Mouse (Mus musculus) yolk sac, embryonic 10.5 days (tissue): Measurements from ENCODE around the gene Cep131.
A peak's percentile ranks its signal among the peaks of the same experiment; 100 is the strongest.

ENCODE experiments used
- DNase-seq: peaks from one replicate; pipeline ENCODE4 v3.0.0-alpha.2; 2017; ENCODE audit warnings: low spot score

Gene Cep131

DNA sequence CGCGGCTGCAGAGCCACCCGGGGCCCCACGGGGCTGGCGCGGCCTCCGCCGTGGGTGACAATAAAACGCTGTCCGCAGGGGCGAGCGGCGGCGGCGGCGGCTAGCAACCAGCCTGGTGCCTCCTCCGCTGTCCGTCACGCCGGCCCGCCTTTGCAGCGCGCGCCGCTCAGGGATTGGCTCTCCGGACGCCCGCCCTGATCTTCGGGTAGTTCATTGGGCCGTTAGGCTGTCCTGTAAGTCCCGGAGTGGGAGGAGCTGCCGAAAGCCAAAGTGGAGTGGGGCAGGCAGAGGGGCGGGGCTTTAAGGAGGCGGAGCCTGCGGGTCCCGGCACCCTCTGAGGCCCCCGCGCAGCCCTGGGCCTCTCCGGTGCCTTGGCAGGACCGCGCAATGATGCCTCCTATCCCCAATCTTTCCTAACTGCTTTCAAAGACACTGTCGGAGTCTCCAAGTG, at the start of gene Cep131:
Gene Cep131, minus strand, starts transcription at position 126 of the 451 bp plus-strand sequence.
- peak; percentile 97 for DNase-seq

DNA sequence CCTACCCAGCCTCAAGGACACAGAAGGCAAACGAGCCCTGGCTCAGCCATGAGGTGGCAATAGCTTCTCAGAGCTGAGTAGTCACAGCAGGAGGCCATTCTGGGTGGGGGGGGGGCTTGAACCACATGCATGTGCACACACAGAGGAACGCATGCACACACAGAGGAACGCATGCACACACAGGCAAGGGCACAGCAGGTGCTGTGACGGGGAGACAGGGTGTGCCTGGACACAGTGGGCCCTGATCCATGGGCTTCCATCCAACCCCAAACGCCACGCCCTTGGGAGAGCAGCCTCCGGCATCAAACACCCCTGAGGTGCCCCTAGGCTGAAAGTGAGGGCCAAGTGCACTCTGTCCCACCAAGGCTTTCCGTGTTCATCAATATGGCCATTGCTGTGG, 49.6 kb upstream of the Cep131 start:
- no peak for DNase-seq

DNA sequence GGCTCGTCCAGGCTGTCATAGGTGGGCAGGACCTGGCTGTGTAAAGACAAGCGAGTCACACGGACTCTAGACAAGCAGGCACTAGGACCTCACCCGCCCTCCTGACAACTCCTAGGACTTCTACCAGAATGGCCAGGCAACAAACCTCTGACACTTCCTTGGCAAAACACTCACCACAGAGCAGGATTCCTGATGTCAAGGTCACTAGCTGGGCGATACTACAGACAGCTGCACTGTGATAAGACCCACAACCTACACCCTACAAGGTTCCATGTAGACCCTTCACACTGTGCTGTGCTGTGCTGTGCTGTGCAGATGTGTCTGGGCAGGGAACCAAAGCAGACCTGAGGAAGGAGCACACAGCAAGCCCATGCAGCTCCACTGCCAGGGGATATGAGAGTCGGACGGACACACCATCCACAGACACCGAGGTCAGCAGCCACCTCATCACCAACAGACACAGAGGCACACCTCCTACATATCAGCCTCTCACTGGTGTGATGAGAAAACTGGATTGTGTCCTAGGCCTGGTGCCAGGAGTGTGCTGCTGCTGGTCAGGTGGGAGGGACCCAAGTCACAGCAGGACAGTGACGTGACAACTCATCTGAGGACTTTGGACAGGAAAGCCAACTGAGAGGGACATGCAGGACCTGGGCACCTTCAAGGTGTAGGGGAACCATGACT, 48.4 kb upstream of the Cep131 start:
- DNase-seq: no peak

DNA sequence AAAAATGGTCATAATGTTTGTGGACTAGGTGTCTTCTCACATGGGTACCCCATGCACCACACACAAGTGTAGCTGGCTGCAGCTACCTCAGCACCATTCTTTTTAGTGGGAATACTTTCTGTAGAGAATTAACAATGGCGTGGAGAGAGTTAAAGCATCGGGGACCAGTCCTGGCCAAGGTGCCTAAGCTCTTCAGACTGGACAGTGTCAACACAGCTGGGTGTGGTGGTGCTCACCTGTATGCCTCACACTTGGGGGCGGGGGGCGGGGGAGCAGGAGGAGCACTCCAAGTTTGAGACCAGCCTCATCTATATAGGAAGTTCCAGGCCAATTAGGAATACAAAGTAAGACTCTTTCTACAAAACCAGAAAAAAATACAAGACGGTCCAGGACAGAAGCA, 47.5 kb upstream of the Cep131 start:
- DNase-seq: no peak

DNA sequence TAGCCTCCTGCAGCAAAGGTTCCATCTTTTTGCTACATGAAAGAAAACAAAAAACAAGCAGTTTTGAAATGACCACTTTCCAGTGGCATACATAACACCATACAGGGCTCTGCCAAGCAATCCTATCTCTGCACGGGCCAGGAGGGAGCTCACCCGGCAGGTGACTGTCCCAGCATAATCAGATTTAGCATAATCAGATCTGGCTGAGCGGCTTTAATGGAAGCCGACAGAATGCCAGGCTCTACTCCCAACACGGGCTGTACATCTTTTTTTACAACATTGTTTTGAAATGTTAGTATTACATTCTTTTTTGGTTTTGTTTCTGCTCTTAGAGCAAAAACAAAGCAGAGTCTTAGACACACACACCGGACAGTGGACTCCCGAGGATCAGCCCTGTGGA, 42.7 kb upstream of the Cep131 start:
- DNase-seq: no peak

DNA sequence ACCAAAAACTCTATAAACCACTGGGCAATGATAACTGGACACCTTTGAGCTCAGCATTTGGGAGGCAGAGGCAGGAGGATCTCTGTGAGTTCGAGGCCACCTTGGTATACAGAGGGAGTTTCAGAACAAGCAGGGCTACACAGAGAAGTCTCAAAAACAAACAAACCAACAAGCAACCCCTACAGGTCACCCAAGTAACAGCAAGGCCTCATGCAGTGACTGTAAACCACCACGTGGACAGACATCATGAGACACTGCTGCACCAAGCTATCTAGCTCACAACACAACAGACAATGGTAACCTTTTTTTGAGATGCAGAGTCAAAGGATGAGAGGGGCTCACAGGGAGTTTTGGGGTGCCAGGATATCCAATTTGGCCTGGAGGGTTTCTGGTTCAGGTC, 40.2 kb upstream of the Cep131 start:
- DNase-seq: no peak

DNA sequence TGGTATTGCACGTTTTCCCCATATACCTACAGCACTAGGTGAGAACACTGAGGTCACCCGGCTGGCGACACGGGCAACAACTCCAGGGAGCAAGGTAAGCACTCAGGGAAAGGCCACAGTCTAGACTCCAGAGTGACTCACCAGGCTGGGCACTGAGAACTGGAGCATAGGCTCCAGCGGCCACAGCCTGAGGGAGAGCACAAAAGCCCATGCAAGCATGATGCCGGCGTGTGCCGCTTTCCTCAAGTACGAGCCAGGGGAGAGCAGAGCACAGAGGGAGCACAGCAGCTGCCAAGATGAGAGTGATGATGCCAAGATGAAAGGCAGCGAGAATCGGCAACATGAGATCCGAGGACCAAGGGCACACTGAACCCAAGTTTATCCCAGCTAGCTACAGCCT, 35.5 kb upstream of the Cep131 start:
- no peak for DNase-seq

DNA sequence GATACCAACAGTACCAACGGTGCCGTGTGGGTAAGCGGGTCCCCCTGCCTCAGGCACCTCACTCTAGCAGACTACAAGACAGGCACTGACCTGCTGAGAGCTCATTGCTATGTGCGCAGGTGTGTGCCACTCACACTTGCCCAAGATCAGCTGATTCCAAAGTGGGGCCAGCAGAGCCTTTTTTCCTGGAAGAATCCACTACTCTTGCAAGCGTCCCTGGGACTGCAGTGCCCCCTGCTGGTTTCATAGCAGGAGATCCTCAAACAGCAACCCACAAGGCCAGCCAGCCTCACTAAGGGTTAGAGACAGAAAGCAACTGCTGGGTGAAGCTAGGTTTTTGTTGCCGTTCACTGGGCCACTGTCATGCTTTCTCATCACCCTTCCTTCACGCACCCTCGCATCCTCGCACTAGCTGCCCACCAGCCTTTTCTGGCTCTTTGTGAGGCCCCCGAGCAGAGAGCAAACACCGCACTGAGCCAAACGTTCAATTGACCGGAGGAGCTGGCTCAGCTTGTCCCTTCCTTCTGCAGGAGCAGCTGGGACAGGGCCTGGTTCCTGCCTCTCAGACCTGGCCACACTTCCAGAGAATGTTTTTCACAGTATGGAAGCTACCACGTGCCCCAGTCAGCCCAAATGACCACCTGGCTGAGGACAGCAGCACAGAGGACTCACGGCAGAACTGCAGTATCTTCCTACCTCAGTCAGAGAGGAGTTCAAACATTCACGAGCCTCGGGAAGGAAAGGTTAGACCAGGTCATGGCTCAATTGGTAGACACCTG, 34.2 kb upstream of the Cep131 start:
- no peak for DNase-seq

DNA sequence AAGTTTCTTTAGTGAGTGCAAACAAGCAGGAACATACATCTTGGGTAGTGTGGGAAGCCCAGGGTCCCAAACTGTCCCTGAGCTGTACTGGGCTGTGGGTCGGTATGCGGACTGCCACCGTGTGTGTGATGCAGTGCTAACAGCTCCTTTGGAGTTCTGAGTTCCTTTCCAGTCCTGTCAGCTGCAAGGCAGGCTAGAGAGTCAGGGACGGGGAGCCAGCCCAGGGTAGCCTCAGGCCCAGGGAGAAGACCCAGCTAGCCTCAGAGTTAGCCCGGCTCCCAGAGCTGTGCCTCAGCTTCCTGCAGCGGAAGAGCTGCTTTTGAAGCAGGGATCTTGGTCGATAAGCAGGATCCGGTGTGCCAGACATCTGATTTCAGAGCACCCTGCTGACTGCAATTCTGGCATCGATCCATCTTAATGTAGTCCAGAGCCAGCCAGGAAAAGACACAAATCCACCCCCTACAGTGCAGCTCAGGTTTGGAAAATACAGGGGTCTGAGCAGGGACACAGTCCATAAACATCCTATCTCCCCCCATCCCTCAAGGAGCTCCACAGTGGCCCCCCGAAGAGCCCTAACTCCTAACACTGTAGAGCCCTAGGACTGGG, 33.4 kb upstream of the Cep131 start:
- no peak for DNase-seq

DNA sequence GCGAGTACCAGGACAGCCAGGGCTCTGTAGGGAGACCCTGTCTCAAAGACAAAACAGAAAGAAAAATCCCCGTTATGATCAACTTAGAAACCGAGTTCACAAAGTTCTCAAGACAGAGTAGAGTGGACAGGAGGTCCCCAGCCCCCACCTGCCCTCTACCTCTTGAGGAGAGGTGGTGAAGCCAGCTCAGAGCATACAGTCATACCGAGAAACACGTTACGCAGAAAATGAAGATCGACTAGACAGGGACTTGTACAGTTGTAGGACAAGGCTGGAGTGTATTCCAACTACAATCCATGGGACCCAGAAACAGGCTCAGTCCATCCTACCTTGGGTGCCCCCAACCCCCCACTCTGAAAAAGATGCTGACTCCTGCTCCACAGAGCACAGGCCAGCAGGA, 32.5 kb upstream of the Cep131 start:
- DNase-seq: no peak

DNA sequence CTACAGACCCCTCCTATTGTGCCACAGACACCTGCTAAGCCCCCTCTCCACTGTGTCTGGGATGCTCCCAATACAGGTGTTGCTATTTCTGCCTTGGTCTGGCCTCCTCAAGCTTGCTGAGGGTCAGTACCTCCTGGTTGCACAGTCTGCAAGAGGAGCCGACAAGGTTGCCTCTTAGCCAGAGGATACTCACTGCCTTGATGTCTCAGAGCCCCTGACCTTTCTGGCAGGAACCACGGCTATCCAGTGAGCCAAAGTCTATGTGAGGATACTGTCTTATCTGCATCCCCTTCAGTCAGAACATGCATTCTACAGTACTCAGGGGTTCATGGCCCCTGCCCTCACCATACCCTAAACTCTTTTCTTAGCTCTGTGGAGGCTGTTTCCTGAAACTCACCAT, 31.0 kb upstream of the Cep131 start:
- DNase-seq: no peak

DNA sequence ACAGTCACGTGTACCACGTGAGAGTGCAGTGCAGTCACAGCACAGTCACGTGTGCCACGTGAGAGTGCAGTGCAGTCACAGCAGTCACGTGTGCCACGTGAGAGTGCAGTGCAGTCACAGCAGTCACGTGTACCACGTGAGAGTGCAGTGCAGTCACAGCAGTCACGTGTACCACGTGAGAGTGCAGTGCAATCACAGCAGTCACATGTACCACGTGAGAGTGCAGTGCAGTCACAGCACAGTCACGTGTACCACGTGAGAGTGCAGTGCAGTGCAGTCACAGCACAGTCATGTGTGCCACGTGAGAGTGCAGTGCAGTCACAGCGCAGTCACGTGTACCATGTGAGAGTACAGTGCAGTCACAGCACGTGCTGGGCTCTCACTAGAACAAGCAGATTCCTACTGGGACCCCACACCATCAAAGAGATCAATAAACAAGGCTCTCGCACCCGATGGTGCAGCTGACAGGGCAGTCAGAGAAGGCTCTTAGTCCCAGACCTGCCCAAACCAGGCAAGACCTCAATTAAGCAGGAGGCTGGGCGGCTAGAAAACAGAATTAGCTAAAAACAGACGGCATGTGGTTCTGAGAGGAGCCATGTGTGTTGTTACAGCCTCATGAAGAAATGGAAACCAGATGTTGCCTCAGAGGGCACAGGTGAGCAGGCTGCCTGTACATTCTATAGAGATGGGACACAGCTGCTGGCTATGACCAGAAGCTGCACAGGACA, 28.0 kb upstream of the Cep131 start:
- DNase-seq: no peak

DNA sequence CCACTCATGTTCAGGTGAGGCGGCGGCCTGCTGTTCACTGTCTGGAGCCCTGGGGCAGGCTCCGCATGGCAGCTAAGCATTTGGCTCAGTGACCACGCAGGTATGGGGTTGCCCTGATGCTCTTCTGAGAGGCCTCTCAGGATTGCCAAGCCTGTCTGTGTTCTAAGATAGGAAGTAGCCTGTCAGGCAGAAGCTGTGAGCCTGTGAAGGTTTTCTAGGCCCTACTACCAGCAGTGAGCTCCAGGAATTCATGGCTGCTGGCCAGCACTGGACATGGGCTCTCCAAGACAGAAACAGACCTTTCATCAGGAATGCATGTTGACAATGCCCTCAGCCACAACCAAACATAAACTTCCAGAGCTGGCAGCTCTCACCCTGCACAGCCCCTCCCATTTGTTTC, 25.5 kb upstream of the Cep131 start:
- DNase-seq: no peak

DNA sequence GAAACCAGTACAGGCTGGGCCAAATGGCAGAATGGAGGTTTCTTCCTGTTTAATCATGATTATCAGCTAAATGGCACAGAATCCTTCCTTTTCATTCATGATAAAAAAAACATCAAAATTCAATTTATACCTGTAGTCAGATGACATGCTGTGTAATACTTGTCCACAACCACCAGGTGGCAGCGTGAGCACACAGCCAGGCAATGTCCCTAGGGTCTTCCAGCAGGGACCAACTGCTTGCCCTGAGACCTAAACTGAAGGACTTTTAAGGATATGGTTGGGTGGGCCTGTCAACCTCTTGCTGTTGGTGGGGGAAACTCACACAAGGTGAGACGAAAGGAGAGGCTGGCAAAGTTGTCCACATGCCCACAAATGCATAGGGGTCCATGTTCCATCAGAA, 24.4 kb upstream of the Cep131 start:
- peak; percentile 38 for DNase-seq

DNA sequence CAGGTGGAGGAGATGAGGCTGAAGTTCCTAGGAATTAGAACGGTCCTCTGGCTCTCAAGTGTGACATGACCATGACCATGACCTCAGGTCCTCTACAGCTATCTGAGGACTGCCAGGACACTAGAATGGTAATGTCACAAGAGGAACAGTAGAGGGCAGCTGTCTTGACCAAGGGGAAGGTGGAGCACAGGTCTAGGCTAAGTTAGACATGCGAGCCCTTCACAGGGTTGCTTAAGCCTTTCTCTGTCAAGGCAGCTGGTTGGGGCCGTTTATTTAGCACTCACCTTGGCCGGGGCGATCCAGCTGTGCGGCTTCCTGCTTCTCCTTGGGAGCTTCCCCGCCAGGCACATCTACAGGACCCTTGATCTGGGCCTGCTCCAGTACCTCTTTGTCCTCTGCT, 23.9 kb upstream of the Cep131 start:
- no peak for DNase-seq

DNA sequence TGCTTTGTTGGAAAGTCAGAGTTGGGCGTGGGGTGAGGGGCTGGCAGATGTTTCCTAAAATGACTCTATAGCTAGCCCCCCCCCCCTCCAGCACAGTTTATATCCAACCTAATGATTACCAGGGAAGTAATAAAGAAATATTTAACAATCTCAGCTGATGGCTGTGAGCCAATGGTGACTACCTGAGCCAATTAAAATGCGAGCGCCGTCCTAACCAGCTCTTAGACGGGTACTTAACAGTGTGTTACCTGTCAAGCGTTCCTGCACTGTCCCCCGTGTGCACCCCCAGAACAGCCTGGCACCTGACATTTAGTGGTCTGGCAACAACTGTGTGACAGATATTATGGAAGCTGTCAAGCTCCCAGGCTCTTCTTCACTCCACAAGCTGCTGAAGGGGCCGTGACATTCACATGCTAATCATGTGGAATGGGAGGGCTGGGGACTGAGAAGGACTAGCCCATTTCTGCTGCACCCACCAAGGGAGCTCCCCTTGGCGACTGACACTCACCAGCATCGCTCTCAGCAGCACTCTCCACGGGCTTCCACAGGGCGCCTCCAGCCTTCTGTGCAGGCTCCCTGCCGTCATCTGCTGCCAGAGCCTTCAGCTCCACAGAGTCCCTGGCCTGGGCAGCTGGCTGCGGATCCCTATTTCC, 23.1 kb upstream of the Cep131 start:
- no peak for DNase-seq

DNA sequence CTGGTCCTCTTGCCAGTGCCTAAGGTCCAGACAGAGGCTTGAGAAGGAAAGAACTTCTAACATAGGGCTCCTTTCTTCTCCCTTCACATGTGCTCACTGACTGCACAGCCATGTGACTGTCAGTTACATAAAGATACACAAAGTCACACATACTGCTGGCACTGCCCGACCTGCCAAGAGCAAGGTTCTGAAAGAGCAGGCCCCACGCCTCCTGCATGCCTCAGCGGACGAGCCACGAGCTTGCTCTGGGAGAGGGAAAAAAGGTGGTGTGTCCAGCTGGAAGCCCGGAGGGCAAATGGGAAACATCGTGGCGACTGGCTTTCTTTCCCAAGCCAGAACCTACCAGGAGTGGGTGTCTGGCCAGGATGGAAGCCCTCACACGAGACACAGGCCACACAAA, 21.2 kb upstream of the Cep131 start:
- no peak for DNase-seq

DNA sequence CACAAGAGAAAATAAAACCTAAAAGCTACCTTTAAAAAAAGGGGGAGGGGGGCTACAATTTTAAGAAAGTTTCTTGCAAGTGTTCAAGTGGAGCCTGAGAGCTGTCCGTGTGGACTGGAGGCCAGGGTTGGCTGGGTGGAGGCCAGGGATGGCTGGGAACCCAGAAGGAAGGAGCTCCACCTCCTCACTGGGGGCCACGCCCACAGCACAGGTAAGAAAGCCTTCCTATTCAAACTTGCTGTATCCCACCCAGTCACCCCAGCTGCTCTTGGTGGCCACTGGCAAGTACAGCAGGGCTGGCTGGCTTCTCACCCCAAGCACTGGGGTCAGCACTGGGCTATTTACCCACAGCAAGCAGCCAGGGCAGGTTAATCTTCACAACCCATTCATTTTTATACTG, 20.4 kb upstream of the Cep131 start:
- DNase-seq: no peak

DNA sequence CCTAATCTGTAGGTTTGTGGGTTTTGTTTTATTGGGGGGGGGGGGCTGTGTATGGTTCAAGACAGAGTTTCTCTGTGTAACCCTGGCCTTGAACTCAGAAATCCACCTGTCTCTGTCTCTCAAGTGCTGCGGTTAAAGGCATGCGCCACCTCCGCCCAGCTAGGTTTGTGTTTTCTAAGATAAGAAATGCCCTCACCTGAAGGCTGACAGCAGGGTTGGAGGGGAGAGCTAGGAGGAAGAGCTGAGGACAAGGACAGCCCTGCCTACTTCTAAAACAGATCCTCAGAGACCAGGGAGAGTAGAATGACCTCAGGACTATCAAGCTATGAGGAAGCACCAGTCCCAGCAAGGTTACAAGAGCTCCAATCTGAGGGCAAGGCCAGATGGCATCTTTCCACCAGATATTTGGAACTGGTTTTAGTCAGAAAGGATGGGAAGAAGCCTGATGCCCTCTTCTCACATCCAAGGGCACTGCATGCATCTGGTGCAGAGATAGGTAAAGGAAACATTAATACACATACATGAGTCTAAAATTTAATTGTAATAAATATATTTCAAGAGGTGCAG, 16.9 kb upstream of the Cep131 start:
- no peak for DNase-seq

DNA sequence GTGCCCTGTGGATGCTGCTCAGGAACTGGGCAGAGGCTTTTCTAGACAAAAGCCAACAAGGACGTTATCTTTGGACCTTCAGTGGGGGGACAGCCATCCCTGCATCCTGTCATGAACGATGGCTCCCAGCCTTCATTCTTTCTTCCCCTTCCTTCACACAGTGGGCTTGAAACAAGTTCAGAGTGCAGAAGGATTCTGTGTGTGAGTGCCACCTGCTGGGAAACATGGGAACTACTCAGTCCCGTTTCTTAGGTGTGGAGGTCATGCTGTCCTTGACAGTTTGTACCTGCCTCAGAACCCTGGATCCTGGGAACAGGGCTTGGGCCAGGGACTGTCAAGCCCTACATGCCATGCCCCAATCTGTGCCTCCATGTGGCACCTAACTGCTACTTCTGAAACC, 14.4 kb upstream of the Cep131 start:
- peak; percentile 66 for DNase-seq

DNA sequence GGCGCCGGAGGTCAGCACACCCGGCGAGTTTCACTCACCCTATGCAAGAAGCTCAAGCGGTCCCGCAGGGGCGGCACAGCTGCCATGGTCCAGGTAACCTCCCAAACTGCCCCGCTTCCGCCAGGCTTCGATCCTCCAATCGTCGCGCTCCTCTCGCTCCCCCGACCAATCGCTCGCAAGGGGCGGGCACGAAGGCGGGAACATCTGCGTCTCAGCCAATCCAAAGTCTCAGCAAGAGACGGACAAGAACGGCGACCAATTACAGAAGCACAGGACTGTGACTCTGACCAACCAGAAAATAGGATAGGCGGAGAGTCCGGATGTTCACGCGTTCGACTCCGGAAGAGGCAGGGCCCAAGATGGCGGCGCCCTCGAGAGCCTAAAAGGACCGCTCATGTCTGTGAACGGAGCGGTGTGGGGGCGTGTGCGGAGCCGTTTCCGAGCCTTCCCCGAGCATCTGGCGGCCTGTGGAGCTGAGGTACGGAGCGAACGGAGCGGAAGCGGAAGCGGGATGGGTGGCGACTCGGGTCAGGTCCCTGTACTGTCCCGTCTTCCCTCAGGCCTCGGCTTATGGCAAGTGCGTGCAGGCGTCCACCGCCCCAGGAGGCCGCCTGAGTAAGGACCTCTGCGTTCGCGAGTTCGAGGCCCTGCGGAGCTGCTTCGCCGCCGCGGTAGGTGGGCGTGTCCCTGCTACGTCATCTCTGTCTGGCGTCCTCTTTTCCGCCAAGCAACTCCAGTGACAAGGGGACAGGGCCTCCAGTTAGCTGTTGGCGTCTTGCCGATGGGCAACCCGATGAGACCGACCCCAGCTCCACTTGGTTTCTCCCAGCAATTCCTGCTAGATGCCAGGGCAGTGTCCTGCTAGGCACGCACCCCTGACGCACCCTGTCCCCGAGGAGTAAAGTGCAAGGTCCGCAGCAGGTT, 12.2 kb upstream of the Cep131 start, which contains the start of the genes Tepsin and Ndufaf8:
Gene Tepsin, minus strand, starts transcription at position 144 of the 924 bp plus-strand sequence.
Gene Ndufaf8, plus strand, starts transcription at position 341 of the 924 bp plus-strand sequence.
- peak; percentile 100 for DNase-seq
